Mouse (Mus musculus): Measurements from ENCODE around the gene Mosmo. TPM values are rescaled to one million over a fixed set of nuclear protein-coding genes. Genes with fewer than 3 reads are reported as not detected.
"Not testable (repeated sequence)": the region's sequence is repeated elsewhere in the genome, so short reads cannot be mapped to it uniquely, and the experiment has no call there.

Mosmo gene
- polyA plus RNA-seq, 2 experiments = 15.6 to 30.8 TPM

DNA sequence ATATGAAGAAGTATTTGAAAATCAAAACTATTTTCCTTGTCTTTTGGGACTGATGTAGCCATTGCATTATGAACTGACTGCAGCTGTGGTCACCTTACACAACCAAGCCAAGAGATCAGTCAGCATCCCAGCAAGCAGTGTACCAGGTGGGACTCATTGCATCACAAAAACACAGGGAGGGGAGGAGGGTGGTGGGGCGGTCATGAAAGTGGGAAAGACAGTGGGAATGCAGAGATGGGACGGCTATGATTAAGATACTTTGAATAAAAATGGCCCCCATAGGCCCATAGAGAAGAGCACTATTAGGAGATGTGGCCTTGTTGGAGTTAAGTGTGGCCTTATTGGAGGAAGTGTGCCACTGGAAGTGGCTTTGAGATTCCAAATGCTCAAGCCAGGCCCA is 18.9 kb downstream of the Mosmo start:
- H3K4me3 ChIP-seq (replicated peaks; ENCODE audit: low read length) = no peak overlapping the region
- no peaks in the 10 kb centered on the region for H3K4me1 ChIP-seq (ENCODE audit: control insufficient read depth, insufficient read depth, low read length)
- no peak for ATAC-seq (ENCODE audit: low FRiP score, low read depth)
- no peak overlapping the region for H3K4me2 ChIP-seq (replicated peaks; ENCODE audit: low read depth, low read length, severe bottlenecking)
- no peak for DNase-seq (ENCODE audit: low spot score)
- no peak overlapping the region for H3K27ac ChIP-seq (replicated peaks; ENCODE audit: low read depth, low read length)
- no peaks in the 10 kb centered on the region for H3K9me3 ChIP-seq (ENCODE audit: control insufficient read depth, low read length)
- no peak for TF ChIP-seq POLR2A (IDR thresholded peaks at IDR 0.05; ENCODE audit: borderline replicate concordance, extremely low read depth, insufficient read depth, insufficient read length)
- WGBS = 96% methylated on average over 2 of the region's 2 CpGs
- no peak overlapping the region for H3K9ac ChIP-seq (ENCODE audit: low read depth, low read length, severe bottlenecking)
- H3K36me3 ChIP-seq (ENCODE audit: control insufficient read depth, insufficient read depth, low read length) = 0 out of 2 replicates have a peak, but pooled peaks cover 4% of the 10 kb centered on the region
- no peaks in the 10 kb centered on the region for H3K27me3 ChIP-seq (ENCODE audit: control insufficient read depth, insufficient read depth, low read length)

DNA sequence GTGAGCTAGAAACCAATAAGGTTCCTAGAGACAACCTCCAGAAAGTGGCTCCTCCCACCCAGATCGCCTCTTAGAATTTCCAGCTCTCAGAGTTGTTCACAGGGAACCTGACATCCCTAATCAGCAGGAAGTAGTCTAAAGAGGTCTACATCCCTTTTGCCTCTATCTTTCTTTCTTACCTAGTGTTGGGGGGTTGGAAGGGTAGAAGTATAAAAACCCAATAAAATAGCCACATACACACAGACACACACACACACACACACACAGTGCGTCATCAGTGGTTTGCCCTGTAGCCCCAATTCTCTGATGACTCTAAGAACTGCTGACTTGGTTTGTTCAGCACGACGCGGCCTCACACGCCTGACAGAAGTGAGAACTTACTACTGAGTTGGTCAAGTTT is 22.2 kb downstream of the Mosmo start:
- Histone ChIP-seq H3K27ac (replicated peaks; ENCODE audit: low read depth, low read length) (no peak overlapping the region), H3K4me1 (ENCODE audit: control insufficient read depth, insufficient read depth, low read length) (no peaks in the 10 kb centered on the region), H3K9ac (ENCODE audit: low read depth, low read length, severe bottlenecking) (no peak overlapping the region), H3K4me2 (replicated peaks; ENCODE audit: low read depth, low read length, severe bottlenecking) (no peak overlapping the region), H3K4me3 (replicated peaks; ENCODE audit: low read length) (no peak overlapping the region), H3K36me3 (ENCODE audit: control insufficient read depth, insufficient read depth, low read length) (no peaks in the 10 kb centered on the region), H3K9me3 (ENCODE audit: control insufficient read depth, low read length) (no peaks in the 10 kb centered on the region), H3K27me3 (ENCODE audit: control insufficient read depth, insufficient read depth, low read length) (no peaks in the 10 kb centered on the region)
- no peak for DNase-seq (ENCODE audit: low spot score)
- no peak for TF ChIP-seq POLR2A (IDR thresholded peaks at IDR 0.05; ENCODE audit: borderline replicate concordance, extremely low read depth, insufficient read depth, insufficient read length)
- 87% methylated on average over 6 of the region's 6 CpGs for WGBS
- ATAC-seq (ENCODE audit: low FRiP score, low read depth) = no peak

GRCm38 (mm10) chr7:120703888-120704287 is 26.5 kb downstream of the Mosmo start:
- 76% methylated on average over 3 of the region's 3 CpGs for WGBS
- Histone ChIP-seq H3K36me3 (ENCODE audit: control insufficient read depth, insufficient read depth, low read length) (no peaks in the 10 kb centered on the region), H3K4me1 (ENCODE audit: control insufficient read depth, insufficient read depth, low read length) (no peaks in the 10 kb centered on the region), H3K9ac (ENCODE audit: low read depth, low read length, severe bottlenecking) (no peak overlapping the region), H3K27ac (replicated peaks; ENCODE audit: low read depth, low read length) (no peak overlapping the region), H3K9me3 (ENCODE audit: control insufficient read depth, low read length) (no peaks in the 10 kb centered on the region), H3K4me3 (replicated peaks; ENCODE audit: low read length) (no peak overlapping the region), H3K4me2 (replicated peaks; ENCODE audit: low read depth, low read length, severe bottlenecking) (no peak overlapping the region), H3K27me3 (ENCODE audit: control insufficient read depth, insufficient read depth, low read length) (no peaks in the 10 kb centered on the region)
- ATAC-seq (ENCODE audit: low FRiP score, low read depth) (no peak), DNase-seq (ENCODE audit: low spot score) (no peak)
- TF ChIP-seq POLR2A (IDR thresholded peaks at IDR 0.05; ENCODE audit: borderline replicate concordance, extremely low read depth, insufficient read depth, insufficient read length) = no peak

GRCm38 (mm10) chr7:120712071-120712470 is 34.7 kb downstream of the Mosmo start:
- H3K9ac ChIP-seq (ENCODE audit: low read depth, low read length, severe bottlenecking) = no peak overlapping the region
- H3K27me3 ChIP-seq (ENCODE audit: control insufficient read depth, insufficient read depth, low read length) = no peaks in the 10 kb centered on the region
- no peaks in the 10 kb centered on the region for H3K36me3 ChIP-seq (ENCODE audit: control insufficient read depth, insufficient read depth, low read length)
- DNase-seq (ENCODE audit: low spot score) (no peak), ATAC-seq (ENCODE audit: low FRiP score, low read depth) (no peak)
- no peak for TF ChIP-seq POLR2A (IDR thresholded peaks at IDR 0.05; ENCODE audit: borderline replicate concordance, extremely low read depth, insufficient read depth, insufficient read length)
- H3K4me1 ChIP-seq (ENCODE audit: control insufficient read depth, insufficient read depth, low read length) = peaks cover 3% of the 10 kb centered on the region; the same call in 1 of the 2 replicates
- no peak overlapping the region for H3K4me2 ChIP-seq (replicated peaks; ENCODE audit: low read depth, low read length, severe bottlenecking)
- 61% methylated on average over 2 of the region's 2 CpGs for WGBS
- no peak overlapping the region for H3K27ac ChIP-seq (replicated peaks; ENCODE audit: low read depth, low read length)
- no peaks in the 10 kb centered on the region for H3K9me3 ChIP-seq (ENCODE audit: control insufficient read depth, low read length)
- H3K4me3 ChIP-seq (replicated peaks; ENCODE audit: low read length) = no peak overlapping the region

DNA sequence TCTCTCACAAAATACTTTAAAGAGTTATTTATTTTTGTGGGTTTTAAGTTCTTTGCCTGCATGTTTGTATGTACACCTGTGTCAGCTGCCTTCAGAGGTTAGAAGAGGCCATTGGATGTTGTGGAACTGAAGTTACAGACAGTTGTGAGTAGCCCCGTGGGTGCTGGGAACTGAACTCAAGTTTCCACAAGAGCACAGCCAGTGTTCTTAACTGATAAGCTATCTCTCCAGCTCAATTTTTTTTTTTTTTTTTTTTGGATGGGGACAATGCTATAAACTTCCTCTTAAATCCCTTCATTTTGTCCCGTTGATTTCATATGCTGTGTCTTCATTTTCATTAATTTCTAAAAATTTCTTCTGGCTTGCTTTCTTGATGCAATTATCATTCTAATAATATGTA is 35.8 kb downstream of the Mosmo start:
- no peak for ATAC-seq (ENCODE audit: low FRiP score, low read depth)
- TF ChIP-seq POLR2A (IDR thresholded peaks at IDR 0.05; ENCODE audit: borderline replicate concordance, extremely low read depth, insufficient read depth, insufficient read length) = no peak
- 92% methylated on average over 2 of the region's 2 CpGs for WGBS

DNA sequence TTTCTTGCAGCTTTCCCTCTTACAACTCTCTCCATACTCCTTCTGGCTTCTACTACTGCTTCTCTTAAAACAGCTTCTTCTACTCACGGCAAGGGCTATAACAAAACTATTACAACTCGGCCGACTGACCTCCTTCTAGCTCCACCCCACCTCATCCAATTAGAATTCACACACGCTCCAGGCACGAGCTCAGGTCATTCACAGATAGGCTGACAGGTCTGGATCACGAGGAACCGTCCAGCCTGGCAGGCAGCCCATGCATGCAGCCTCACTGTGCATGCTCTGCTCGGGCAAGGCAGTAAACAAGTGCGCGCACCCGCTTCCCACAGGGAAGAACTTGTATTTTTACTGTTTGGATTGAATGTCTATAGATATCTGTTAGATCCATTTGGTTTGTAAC is 36.5 kb downstream of the Mosmo start:
- not testable (repeated sequence) for H3K36me3 ChIP-seq (ENCODE audit: control insufficient read depth, insufficient read depth, low read length); H3K4me2 ChIP-seq (replicated peaks; ENCODE audit: low read depth, low read length, severe bottlenecking); H3K4me3 ChIP-seq (replicated peaks; ENCODE audit: low read length); H3K9ac ChIP-seq (ENCODE audit: low read depth, low read length, severe bottlenecking); DNase-seq (ENCODE audit: low spot score); H3K9me3 ChIP-seq (ENCODE audit: control insufficient read depth, low read length); H3K4me1 ChIP-seq (ENCODE audit: control insufficient read depth, insufficient read depth, low read length); H3K27me3 ChIP-seq (ENCODE audit: control insufficient read depth, insufficient read depth, low read length); ATAC-seq (ENCODE audit: low FRiP score, low read depth); H3K27ac ChIP-seq (replicated peaks; ENCODE audit: low read depth, low read length)
- WGBS = 77% methylated on average over 11 of the region's 11 CpGs

More for the DNA sequence above, 35.8 kb downstream of the Mosmo start:
- Histone ChIP-seq H3K27ac (replicated peaks; ENCODE audit: low read depth, low read length) (no peak overlapping the region), H3K36me3 (ENCODE audit: control insufficient read depth, insufficient read depth, low read length) (no peaks in the 10 kb centered on the region), H3K9me3 (ENCODE audit: control insufficient read depth, low read length) (no peaks in the 10 kb centered on the region), H3K9ac (ENCODE audit: low read depth, low read length, severe bottlenecking) (no peak overlapping the region), H3K4me2 (replicated peaks; ENCODE audit: low read depth, low read length, severe bottlenecking) (no peak overlapping the region), H3K27me3 (ENCODE audit: control insufficient read depth, insufficient read depth, low read length) (no peaks in the 10 kb centered on the region), H3K4me1 (ENCODE audit: control insufficient read depth, insufficient read depth, low read length) (peaks cover 6% of the 10 kb centered on the region; the same call in 1 of the 2 replicates), H3K4me3 (replicated peaks; ENCODE audit: low read length) (no peak overlapping the region)
- DNase-seq (ENCODE audit: low spot score) = no peak

Measured in limb, embryonic 14.5 days (tissue).